Mouse (Mus musculus): ENCODE measurements around the gene Gch1. TPM values are rescaled to one million over a fixed set of nuclear protein-coding genes. Genes with fewer than 3 reads are reported as not detected.

Gene Gch1
- polyA plus RNA-seq, 1 experiment: 4.1 TPM

GRCm38 (mm10) chr14:47104246-47105173, 84.7 kb downstream of the Gch1 start:
- H3K36me3 ChIP-seq (ENCODE audit: control insufficient read depth, insufficient read depth, low read length, poor library complexity, severe bottlenecking): no peaks in the 10 kb centered on the region
- no peak overlapping the region for H3K9ac ChIP-seq (ENCODE audit: low read depth, poor library complexity, severe bottlenecking)
- no peak overlapping the region for H3K27ac ChIP-seq (ENCODE audit: insufficient read depth, low read length)
- no peak overlapping the region for H3K4me3 ChIP-seq (ENCODE audit: low read depth, low read length)
- no peak for TF ChIP-seq EP300 (IDR thresholded peaks at IDR 0.05; ENCODE audit: insufficient read depth, low read depth, low read length)
- no peak for TF ChIP-seq POLR2A (IDR thresholded peaks at IDR 0.05; ENCODE audit: insufficient read depth, low read length)
- no peak for TF ChIP-seq CTCF (IDR thresholded peaks at IDR 0.05; ENCODE audit: low read depth, low read length)
- no peaks in the 10 kb centered on the region for H3K9me3 ChIP-seq (replicated peaks; ENCODE audit: control insufficient read depth, insufficient read depth, low read length, poor library complexity, severe bottlenecking)
- H3K27me3 ChIP-seq (ENCODE audit: control insufficient read depth, insufficient read depth, low read length, poor library complexity, severe bottlenecking): no peaks in the 10 kb centered on the region
- no peaks in the 10 kb centered on the region for H3K4me1 ChIP-seq (ENCODE audit: control insufficient read depth, insufficient read depth, low read length)

Other genes with a start within 250 kb of the Gch1 start
- 42.7 and 55.4 TPM in 2 replicates for gene Wdhd1, start 87.4 kb upstream of the Gch1 start, polyA plus RNA-seq (2011; ENCODE audit: insufficient read depth, insufficient read length, low read depth, missing spikeins)
- gene Socs4, start 87.5 kb upstream of the Gch1 start, polyA plus RNA-seq (2011; ENCODE audit: insufficient read depth, insufficient read length, low read depth, missing spikeins): 22.8 and 24.2 TPM in 2 replicates
- 204 and 215 TPM in 2 replicates for gene Mapk1ip1l, start 108.9 kb upstream of the Gch1 start, polyA plus RNA-seq (2011; ENCODE audit: insufficient read depth, insufficient read length, low read depth, missing spikeins)
- 24.7 and 29.4 TPM in 2 replicates for gene Lgals3, start 178.3 kb upstream of the Gch1 start, polyA plus RNA-seq (2011; ENCODE audit: insufficient read depth, insufficient read length, low read depth, missing spikeins)
- 132 and 141 TPM in 2 replicates for gene Dlgap5, start 229.0 kb upstream of the Gch1 start, polyA plus RNA-seq (2011; ENCODE audit: insufficient read depth, insufficient read length, low read depth, missing spikeins)

Measured in ES-Bruce4 (cell line).